Mouse (Mus musculus) effector memory CD4-positive, alpha-beta T cell, adult 5 months (primary cell): Measurements from ENCODE around the gene Zfp458. TPM values are rescaled to one million over a fixed set of nuclear protein-coding genes. Genes with fewer than 3 reads are reported as not detected.

ENCODE experiments used
- polyA plus RNA-seq: library from polyadenylated mRNA; unstranded; fragments of 100-300 nt; shearing (Covaris generic); gene quantifications from one replicate; pipeline ENCODE4 v1.2.1, GENCODE M21; 2017

Zfp458 gene
- 0.94 TPM for polyA plus RNA-seq

DNA sequence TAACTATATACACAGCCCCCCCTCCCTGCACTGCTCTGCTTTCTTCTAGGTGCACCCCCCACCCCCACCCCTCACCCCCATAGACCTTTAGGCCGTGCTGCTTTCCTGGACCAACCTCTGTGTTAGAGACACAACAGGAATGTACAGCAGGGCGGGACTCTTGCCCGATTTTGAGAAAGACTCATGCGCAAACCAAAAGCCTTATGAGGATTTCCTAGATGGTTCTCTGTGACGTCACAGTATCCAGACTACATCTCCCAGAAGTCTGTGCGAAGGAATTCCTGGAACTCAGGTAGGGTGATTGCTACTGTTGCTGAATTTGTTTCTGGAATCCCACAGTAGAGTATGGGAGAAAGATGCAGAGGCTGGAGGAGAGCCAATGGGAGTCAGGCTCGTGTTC lies at the start of gene Zfp458:
Gene Zfp458, minus strand, starts transcription at position 153 of the 400 bp plus-strand sequence.

DNA sequence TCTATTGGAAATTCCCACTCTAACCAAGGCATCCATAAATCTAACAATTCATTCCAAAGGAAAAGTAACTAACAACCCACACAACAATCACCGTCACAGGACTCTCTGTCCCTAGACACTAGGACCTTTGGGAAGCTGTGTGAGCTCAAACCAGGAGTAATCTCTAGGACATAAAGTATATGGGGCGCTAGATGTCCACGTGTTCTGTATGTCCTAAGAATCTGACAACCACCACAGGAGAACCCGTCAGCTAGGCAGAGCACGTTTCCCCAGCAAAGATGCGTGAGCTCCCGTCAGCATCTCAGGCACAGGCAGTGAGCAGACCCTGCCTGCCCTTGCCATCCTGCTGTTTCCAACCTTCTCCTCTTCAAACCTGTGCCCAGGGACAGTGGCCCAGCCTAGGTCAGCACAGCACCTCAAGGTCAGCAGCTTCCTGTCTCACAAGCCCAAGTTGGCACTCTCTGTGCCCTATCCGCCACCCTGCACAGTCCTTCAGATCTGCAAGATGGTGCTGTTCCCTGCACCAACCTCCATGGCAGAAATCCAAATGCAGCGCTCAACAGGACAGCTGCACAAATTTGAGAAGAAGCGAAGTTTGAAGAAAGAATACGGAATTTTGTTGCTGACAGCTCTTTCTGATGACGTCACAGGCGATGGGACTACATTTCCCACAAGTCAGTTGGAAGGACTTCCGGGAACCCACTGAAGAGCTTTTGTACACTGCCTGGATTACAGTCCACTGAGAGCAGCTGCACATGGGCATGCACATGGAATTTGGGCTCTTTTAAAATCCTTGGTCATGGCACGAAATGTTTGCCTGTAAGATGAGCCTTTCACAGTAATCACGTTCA lies 27.8 kb upstream of the Zfp458 start, which contains the start of gene Zfp457:
Gene Zfp457, minus strand, starts transcription at position 664 of the 851 bp plus-strand sequence.

Other genes starting within 250 kb of the Zfp458 start
- 3.5 TPM for gene Zfp712, start 217.3 kb downstream of the Zfp458 start, polyA plus RNA-seq
- gene Zfp708, start 180.5 kb downstream of the Zfp458 start, polyA plus RNA-seq, result 0.81 TPM
- gene Gm28557, start 169.9 kb downstream of the Zfp458 start, polyA plus RNA-seq, result 1.1 TPM
- gene Rslcan18, start 162.2 kb downstream of the Zfp458 start, polyA plus RNA-seq, result 0.42 TPM
- 0.66 TPM for gene Zfp759, start 156.8 kb downstream of the Zfp458 start, polyA plus RNA-seq
- 9.1 TPM for gene Rsl1, start 105.3 kb downstream of the Zfp458 start, polyA plus RNA-seq
- gene Zfp455, start 84.0 kb downstream of the Zfp458 start, polyA plus RNA-seq, result 1.3 TPM
- gene Zfp457, start 28.0 kb upstream of the Zfp458 start, polyA plus RNA-seq, result not detected
- 4.7 TPM for gene Zfp595, start 54.1 kb upstream of the Zfp458 start, polyA plus RNA-seq
- gene Gm28044, start 82.1 kb upstream of the Zfp458 start, polyA plus RNA-seq, result 2.0 TPM
- gene Zfp953, start 82.1 kb upstream of the Zfp458 start, polyA plus RNA-seq, result 1.6 TPM
- 0.96 TPM for gene Gm28041, start 97.3 kb upstream of the Zfp458 start, polyA plus RNA-seq
- 4.8 TPM for gene Zfp456, start 97.3 kb upstream of the Zfp458 start, polyA plus RNA-seq
- gene Zfp429, start 121.4 kb upstream of the Zfp458 start, polyA plus RNA-seq, result 16.2 TPM
- 1.8 TPM for gene Zfp459, start 143.0 kb upstream of the Zfp458 start, polyA plus RNA-seq
- 31.3 TPM for gene Zfp874a, start 173.2 kb upstream of the Zfp458 start, polyA plus RNA-seq
- gene Zfp874b, start 205.8 kb upstream of the Zfp458 start, polyA plus RNA-seq, result 16.6 TPM
- 12.5 TPM for gene Zfp58, start 222.1 kb upstream of the Zfp458 start, polyA plus RNA-seq
- not detected for gene Gm26965, start 247.7 kb upstream of the Zfp458 start, polyA plus RNA-seq
- gene Zfp87, start 247.7 kb upstream of the Zfp458 start, polyA plus RNA-seq, result 31.4 TPM